Mouse (Mus musculus) E14TG2a.4 (cell line): ENCODE results near the gene Nlk.

ENCODE experiments used
- CTCF ChIP-seq: conservative IDR thresholded peaks from 2 replicates; pipeline ENCODE4 v1.5.1; 2014; ENCODE audit warnings: low read length
- NANOG ChIP-seq: IDR thresholded peaks from 2 replicates; pipeline ENCODE4 v1.6.1; 2014; ENCODE audit warnings: borderline replicate concordance, low read length, mixed read lengths
- POU5F1 ChIP-seq: IDR thresholded peaks from 2 replicates; pipeline ENCODE4 v1.6.1; 2014; ENCODE audit warnings: low read length, borderline replicate concordance

- TF ChIP-seq CTCF (no peak), NANOG (no peak), POU5F1 (no peak)
Observed at GRCm38 (mm10) chr11:78523241-78523955, 173.8 kb downstream of the Nlk start.
